Mouse (Mus musculus) layer of hippocampus, postnatal 25 days (tissue): ENCODE measurements at regions not wholly inside any gene's neighbourhood (a gene's known extent, or its start where the extent isn't known, plus 50 kb on each side); places are given as distances from the start of the nearest gene placed in this dataset.

ENCODE experiments used
- DNase-seq, 2 experiments: peaks; one replicate each; pipeline ENCODE4 v3.0.0; 2022; ENCODE audit warnings: mixed read lengths in 2 of 2, low spot score in 1 of 2; ENCODE audit errors: extremely low spot score in 1 of 2

DNA sequence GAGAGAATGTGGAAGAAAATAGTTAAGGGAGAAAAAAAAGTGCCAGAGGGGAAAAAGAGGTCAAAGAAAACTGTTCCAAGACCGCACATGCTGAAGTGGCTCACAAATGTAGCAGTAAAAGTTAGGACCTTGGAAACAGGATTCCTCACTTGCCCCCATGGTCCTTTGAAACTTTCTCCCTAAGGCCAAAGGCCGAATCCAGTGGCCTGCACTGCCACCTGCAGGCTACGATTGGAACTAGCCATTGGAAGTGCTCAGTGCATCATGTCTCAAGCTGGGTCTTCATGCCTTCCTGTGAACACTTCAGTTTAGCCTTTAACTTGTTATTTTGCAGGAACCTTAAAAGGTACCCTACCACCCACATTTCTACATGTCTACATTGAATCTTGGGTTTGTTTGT is 56.3 kb upstream of the Mctp2 start:
- peak; percentile 44 to 84 for DNase-seq

DNA sequence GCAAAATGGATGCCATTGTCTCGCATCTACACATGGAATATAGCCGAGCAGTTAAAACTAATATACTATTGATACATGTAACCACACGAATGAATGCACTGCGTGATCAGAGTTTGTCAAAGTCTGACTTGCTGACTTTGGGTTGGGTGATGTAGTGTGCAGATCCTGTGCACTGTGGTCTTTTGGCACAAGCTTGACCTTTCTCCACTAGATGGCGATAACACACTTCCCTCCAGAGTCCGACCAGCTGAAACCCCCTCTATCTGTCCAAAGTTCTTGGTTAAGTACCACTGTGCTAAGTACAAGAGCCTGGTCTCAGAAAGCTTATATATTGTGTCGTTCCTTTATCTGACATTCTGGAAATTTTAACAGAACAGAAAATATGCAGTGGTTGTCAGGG is 84.9 kb upstream of the Mctp2 start:
- DNase-seq: no peak

DNA sequence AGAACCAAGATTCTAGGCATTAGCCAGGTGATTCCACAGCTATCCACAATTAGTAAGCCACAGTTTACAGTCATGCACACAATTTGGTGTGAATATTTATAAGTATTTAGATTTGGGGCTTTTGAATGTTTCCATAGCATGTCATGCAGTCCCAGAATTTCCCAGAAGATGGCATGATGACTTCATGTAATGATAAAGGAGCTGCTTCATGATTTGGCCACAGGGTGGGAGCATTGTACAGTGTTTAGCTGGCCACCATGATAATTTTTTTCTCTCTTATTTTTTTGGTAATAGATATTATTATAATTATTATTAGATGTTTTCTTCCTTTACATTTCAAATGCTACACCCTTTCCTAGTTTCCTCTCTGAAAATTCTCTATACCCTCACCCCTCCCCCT is 93.6 kb upstream of the Mctp2 start:
- peak; percentile 33 to 70 for DNase-seq

DNA sequence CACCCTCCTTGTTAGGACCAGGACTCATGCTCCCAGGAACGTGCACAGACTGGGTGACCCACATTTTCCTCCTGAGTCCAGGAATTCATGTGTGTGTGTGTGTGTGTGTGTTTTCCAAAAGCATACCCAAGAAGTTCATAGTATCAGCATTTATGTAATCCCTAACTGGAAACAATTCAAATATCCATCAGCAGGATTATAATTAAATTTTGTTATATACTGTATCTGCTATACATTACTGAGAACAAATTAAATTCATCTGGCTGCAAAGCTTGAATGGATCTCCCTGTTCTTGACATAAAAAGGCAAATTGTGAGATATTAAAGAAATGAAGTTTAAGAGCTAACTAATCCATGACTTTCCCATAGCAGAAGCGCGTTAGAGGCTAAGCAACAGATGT is 99.7 kb upstream of the Mctp2 start:
- no peak for DNase-seq

DNA sequence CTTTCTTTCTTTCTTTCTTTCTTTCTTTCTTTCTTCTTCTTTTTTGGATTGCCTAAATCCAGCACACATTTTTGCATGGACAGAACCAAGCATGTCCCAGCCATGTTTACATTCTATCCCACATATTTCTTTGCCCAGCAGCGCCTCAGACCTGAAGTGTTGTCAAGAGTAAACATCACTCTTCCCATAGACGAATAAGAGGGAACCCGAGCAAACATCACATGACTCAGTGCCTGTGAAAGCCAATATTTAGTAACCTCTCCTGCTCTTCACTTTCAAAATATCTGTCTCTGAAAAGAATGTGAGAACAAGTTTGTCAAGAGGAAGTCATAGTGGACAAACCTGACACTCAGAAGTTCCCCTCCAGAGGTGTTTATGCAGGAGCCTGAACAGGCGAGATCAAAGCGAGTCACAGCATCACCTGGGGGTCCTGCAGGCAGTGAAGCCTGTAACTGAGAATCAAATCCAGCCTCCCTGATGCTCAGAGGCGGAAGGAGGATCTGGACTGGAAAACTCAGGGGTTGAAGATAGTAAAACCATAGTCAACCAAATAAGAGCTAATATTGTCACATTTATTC is 102.1 kb upstream of the Mctp2 start:
- DNase-seq: no peak

DNA sequence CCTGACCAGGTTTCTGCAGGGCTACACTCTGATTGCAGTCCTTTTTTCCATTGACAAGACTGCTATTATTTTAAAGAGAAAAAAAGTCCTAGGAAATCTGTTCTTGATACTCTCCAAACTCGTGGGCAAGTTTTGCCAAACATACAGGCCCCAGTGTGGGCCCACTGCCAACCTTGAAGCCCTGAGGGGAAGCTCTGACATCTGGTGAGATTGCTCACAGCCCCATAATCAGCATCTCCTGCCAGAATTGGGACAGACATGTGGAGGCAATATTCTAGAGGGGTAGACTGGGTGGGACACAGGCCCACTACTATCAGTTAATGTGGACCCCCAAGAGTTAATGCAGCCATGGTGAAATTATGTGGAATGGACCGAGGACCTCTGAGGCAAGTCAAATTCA is 132.1 kb upstream of the Mctp2 start:
- no peak for DNase-seq

DNA sequence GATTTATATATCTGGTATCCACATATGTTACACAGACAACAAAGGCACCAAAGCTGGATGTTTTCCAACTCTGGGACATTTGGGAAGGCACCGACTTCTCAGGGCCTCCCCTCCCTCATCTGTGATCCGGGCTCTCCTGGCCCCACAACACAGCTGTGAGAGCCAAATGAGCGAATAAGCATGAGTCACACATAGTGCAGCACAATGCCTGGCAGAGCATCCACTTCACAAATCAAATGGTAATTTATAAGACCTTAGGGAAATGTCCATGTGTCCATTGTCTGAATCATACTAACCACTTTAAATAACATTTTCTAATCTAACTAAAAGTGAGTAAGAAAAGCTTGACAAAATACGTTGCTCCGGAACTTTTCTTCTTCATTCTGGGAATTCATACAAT is 135.6 kb upstream of the Mctp2 start:
- DNase-seq: no peak

DNA sequence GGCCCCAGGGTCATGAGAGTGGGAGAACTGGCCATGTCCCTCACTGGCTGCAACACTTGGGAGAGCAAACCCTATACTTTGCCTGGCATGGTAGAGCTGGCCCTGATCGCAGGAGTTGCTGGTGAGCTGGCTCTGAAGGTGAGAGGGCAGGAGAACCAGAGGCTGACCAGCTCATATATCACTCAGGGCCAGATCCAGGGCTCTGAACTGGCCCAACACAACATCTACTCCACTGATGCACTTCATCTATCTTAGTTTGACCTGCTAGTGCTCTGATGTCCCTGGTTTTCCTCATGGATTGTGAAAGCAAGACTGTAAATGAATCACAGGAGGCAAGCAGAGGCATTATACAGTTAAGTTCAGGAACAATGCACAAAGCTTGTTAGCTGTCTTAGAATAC is 137.6 kb upstream of the Mctp2 start:
- DNase-seq: no peak

DNA sequence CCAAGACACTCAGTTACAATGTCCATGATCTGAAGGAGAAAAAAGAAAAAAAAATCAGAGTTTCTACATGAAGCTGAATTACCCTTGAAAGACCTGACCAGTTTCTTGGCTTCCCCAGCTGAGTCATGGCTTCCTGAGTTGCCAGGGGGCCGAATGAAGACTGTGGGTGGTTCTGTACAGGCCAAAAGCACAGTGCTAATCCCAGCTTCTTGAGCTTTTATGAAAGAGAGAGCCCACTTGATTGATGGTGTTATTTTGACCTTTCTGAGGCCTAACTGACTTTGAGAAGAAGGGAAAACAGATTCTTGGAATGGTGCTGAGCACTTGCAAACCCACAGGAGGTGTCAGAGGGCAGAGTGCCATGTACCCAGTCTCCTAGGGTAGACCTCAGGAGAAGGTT is 138.4 kb upstream of the Mctp2 start:
- DNase-seq: no peak

DNA sequence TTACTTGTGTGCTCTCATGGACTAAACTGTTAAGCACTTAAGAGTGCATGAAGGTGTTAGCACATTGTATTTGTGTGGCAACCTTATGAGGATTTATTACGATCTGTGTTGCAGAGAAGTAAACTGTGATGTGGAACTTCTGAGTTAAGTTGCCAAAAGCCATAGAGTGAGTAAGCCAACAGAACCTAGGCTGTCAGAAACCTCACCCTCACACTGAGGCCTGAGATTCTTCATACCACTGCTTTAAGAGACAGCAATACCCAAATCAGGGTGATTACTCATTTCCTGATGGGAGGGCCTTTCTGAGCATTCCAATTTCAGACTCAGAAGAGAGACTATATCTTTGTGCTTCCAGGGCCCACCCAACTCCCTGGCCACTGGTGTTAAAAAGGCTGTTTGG is 140.5 kb upstream of the Mctp2 start:
- no peak for DNase-seq

DNA sequence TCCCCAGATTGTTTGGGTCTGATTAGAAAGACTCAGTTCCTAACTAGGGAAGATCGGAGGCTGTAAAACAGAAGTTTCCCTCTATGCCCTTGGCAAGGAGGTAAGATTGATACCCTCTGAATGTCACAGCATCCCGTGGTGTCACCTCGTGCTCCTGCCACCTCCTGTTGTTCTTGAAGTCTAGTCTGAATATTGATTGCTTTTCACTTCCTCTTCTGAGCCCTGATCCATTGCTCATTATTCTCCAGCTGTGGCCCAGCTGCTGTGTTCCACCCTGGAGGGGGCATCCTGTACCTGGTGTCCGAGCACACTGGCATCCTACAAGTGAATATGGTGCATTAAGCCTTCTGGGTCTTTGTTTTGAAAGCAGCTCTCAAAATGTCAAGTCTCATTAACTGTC is 156.6 kb upstream of the Mctp2 start:
- DNase-seq: no peak

DNA sequence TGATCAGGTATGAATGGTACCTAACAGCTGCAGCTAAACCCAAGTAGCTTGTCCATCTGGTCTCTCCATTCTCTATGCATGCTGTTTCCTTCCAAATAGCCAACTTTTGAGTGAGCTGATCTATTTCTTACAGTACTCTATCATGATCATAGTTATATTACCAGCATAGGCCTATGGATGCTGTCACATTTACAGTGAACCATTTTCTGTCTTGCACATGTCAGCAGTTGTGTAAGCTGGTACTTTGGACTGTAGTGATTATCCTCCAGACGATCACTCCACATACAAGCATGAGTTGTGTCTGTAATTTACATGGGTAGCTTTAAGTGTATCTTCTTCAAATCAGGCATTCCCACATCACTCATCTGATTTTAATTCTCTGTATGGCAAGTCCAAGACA is 158.2 kb upstream of the Mctp2 start:
- no peak for DNase-seq

DNA sequence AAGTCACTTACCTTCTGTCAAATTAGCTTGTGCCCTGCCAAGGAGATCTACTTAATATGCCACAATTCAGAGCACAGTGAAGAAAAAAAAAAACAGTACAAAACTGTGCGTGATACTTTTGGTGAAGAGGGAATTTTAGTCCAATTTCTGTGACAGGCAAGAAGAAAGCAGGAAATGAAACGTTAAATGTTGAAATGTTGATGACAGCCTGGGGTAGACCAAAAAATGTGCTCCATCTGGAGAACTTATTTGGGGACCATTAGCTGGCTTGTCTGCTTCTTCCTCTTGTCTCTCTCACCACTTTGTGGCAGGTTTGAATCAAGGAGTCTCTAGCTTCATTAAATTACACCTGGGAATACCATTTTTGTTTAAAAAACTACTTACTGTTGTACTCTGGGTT is 163.3 kb upstream of the Mctp2 start:
- no peak for DNase-seq

DNA sequence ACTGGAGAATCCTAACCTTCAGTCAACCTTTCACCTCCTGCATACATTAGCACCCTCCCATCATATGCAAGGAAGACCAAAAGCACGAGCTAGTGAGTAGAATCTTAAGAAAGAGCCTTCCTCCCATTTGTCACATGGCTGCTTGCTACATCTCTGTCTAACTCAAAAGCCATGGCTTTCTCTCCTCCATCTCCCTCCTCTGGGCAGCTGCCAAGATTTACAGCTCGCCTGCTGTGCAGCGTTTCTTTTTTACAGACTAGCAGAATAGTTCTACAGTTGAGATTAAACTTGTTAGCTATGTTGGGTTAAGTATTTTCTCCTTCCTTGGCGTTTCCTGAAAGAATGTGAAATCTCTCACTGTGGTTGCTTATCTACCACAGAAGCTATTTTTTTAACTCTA is 168.3 kb upstream of the Mctp2 start:
- no peak for DNase-seq

DNA sequence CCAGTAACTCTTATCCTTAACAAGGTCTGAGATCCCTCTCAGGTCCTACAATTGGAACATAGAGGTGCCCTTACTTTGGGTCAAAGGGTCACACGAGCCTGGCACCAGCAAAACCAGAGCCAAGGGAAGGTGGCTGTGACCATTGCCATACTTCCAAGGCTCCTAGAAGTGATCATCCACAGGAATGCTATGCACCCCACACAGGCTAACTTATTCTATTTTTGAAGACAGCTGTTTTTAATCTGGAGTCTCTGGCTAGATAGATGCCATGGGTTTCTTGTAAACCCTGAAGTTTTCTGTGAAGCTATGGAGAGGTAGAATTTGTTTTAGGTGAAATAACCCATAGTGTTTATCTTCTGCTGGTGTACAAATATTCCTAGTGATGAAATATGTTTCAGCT is 172.5 kb upstream of the Mctp2 start:
- no peak for DNase-seq

DNA sequence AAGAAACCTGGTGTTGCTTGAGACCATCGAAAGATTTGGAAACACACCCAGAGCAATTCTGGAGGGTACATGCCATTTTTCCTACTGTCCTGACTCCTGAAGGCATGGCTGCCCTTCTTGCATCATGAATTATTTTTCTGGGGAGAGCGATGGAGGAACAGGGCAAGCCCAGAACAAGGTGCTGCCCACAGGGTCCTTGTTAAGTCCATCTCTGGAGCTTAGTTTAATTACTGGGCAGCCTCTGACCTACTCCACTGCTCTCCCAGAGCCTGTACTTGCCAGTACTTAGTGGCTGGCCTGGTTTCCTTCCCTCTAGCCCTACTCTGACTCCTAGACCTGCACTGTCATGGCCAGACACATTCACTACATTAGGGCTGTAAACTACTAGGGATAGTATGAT is 174.9 kb upstream of the Mctp2 start:
- DNase-seq: no peak

DNA sequence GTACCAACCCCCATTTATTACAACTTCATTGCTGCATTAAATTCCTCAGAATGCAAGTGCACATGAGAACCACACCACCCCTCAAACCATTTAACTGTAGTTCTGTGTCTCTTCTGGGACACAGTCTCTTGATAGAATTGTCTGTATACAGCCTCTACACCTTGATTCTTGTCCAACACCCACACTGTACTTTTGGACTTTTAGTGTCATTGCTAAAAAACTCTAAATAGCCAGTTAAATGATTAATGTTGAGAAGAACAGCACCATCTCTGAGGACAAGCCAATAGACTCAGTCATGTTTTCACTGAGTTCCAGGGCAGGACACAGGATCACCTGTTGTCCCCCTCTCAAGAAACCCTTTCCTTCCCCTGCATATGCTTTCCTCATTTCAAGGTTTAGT is 183.8 kb upstream of the Mctp2 start:
- no peak for DNase-seq

DNA sequence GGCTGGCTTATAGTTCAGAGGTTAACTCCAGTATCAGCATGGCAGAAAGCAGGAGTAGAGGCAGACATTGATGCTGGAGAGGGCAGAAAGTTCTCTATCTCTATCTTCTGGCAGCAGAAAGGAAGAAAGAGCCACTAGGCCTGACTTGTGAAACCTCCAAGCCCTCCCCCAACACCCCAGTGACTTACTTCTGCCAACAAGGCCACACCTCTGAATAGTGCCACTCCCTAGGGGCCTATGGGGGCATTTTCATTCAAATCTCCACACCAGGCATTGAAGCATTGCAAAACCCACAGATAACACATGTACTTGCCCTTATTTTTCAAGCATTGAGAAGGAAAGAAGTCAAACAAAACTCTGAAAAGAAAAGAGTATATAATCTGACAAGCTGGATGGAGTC is 186.9 kb upstream of the Mctp2 start:
- DNase-seq: no peak

DNA sequence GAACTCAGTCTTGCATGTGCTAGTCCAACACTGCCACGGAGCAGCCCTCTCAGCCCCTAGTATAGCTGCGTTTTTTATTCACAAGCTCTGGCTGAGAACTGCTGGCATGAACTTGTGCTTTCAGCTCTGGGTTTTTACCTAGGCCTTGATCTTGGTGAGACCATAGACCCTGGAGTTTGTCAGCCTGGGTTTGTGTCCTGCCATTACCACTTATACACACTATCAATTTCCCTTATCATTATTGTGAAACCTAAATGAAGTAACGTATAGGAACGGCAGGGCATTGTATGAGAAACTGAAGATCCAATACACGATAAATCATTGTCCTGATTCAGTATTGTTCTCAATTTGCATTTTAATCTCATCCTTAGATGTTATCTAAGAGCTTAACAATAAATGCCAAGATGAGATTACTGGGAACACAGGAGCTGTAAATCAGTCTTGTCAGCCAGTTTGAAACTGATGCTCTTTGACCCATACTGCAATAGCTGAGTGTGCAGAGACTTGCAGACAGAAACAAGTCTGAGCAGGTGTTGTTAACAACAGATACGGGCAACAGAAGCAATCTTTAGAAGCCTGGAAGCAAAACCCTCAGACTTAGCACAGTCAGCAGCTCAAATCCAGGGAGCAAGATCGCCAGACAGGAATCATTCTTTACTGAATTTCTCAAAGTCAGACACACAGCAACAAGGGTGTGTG is 190.7 kb upstream of the Mctp2 start:
- no peak for DNase-seq

DNA sequence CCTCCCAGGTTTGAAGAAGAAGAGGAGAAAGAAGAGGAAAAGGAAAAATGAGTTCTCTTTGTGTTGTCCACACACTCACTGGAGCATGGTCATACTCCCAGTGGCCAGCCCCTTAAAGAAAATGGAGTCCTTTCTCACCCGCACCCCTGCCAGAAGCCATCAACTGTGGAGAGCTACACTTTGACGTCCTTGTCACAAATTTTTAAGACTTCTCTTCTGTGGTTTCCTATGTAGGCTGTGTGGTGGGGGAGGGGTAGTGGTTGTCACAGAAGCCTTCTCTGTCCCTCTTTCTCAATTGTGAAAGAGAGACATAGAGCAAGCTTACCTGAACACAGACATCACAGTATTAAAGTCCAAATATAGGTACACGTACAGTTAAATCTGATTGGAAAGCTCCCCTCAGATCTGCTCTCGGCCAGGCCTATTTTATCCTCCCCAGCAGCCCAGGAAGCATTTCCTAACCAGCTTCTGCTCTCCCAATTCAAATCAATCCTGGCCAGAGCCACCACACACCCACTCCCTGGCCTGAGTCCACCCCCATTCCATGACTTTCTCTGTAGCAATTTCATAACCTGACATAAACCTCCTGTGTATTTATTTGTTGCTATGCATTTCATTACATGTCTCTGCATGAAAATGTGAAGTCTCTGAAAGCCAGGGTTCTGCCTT is 192.3 kb upstream of the Mctp2 start:
- DNase-seq: peak; percentile 11 to 14

DNA sequence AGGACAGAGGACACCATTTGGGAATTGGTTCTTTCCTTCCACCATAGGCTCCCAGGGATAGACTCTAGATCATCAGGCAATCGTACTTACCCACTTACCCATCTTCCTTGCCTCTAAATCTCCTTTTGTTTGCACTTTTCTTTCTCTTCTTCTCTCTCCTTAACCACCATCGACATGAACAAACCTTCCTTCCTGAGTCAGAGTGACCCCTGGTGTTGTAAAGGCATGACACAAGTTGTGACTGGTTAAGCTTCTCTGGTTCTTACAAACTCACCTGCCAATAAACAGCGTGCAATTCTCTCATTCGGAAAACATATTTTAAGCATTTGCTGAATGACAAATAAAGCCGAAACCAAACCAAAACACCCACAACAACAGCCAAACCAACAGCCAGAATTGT is 193.4 kb upstream of the Mctp2 start:
- no peak for DNase-seq

DNA sequence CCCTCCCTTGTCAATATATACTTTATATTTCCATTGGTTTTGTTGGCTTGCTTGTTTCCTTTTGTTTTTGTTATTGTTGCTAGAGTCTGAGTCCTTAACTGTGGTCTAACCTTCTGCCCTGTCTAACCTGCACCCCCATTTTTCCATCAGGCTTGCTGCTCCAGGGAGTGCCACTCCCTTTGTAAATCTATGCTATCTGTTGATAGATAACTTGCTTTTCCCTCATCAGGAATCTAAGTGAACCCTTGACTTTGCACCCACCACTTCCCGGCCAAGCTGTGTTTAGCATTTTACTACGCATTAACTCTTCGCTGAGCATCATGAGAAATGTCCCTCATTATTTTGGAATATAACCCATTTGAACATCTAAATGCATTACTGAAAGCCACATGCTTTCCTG is 193.8 kb upstream of the Mctp2 start:
- DNase-seq: no peak
